Mouse (Mus musculus) brain, embryonic 14.5 days (tissue): ENCODE results near the gene Chek2.

Experiments used
- CTCF ChIP-seq: fragments of 200-500 bp; IDR thresholded peaks from 2 replicates; pipeline ENCODE4 v1.5.1; 2012; ENCODE audit warnings: inconsistent platforms, mild to moderate bottlenecking, moderate library complexity, borderline replicate concordance; ENCODE audit not compliant: insufficient read depth, insufficient read length; ENCODE audit errors: extremely low read depth
- POLR2A ChIP-seq: fragments of 200-500 bp; IDR thresholded peaks from 2 replicates; pipeline ENCODE4 v1.6.1; 2012; ENCODE audit warnings: mild to moderate bottlenecking, inconsistent platforms, borderline replicate concordance; ENCODE audit not compliant: poor library complexity, insufficient read depth, insufficient read length, severe bottlenecking; ENCODE audit errors: extremely low read depth

- no peak for TF ChIP-seq CTCF
- TF ChIP-seq POLR2A = no peak
Observed at GRCm38 (mm10) chr5:110879042-110879441, 39.3 kb downstream of the Chek2 start.
